In genomic region chr12:36923558-36923957, GRCm38 (mm10) we compare ENCODE assay signal across 16 mouse cellular contexts.
"Had no signal": no experiment of that assay in that cellular context is flagged by ENCODE, and none has a peak within 500 bp of the region (broad histone marks: within the 10 kb centered on the region; RNA-seq: fewer than 3 reads in every experiment).

No protein-coding gene starts in this region.

- H3K9ac ChIP-seq: neural tube, embryonic 13.5 days; neural tube, embryonic 15.5 days; stomach, embryonic 15.5 days had no signal

- H3K4me3 ChIP-seq: neural tube, embryonic 13.5 days; neural tube, embryonic 15.5 days; stomach, embryonic 15.5 days had no signal

- H3K36me3 ChIP-seq: neural tube, embryonic 13.5 days; neural tube, embryonic 15.5 days; stomach, embryonic 15.5 days had no signal

- H3K4me1 ChIP-seq: neural tube, embryonic 15.5 days; stomach, embryonic 15.5 days had no signal

- H3K27me3 ChIP-seq: neural tube, embryonic 13.5 days; neural tube, embryonic 15.5 days; stomach, embryonic 15.5 days had no signal

- H3K9me3 ChIP-seq: neural tube, embryonic 13.5 days; neural tube, embryonic 15.5 days; stomach, embryonic 15.5 days had no signal

- H3K27ac ChIP-seq: neural tube, embryonic 13.5 days; neural tube, embryonic 15.5 days; stomach, embryonic 15.5 days; stomach, postnatal 0 days had no signal

- DNase-seq: retina, postnatal 1 day; right cerebral cortex, adult 18-20 months; right cerebral cortex, postnatal 14 days; right cerebral cortex, postnatal 25 days; right cerebral cortex, postnatal 4 days; spleen, adult 18-20 months; thymus, adult 18-20 months; thymus, adult 2 months; thymus, postnatal 14 days; thymus, postnatal 25 days; thymus, postnatal 36 days; thymus, postnatal 4 days had no signal

- H3K4me2 ChIP-seq: neural tube, embryonic 13.5 days; neural tube, embryonic 15.5 days; stomach, embryonic 15.5 days had no signal
